Mouse (Mus musculus) midbrain, embryonic 11.5 days (tissue): ENCODE measurements around the gene Rgs3. TPM values are rescaled to one million over a fixed set of nuclear protein-coding genes. Genes with fewer than 3 reads are reported as not detected.

Experiments
- ATAC-seq: fragments of 200-750 bp; cut with Nextera tagmentation; 2 replicates; pipeline ENCODE4 v1.8.0; 2017; ENCODE audit warnings: moderate TSS enrichment, moderate library complexity; ENCODE audit not compliant: low FRiP score
- DNase-seq: peaks from one replicate; pipeline ENCODE4 v3.0.0; 2015; ENCODE audit warnings: low spot score; ENCODE audit errors: missing footprints
- H3K27ac ChIP-seq: fragments of 300-500 bp; sonication (generic); 2 replicates; pipeline ENCODE4 v1.5.1; 2014; ENCODE audit warnings: low read depth, low read length
- H3K27me3 ChIP-seq: fragments of 300-500 bp; sonication (generic); 2 replicates; pipeline ENCODE4 v1.6.1; 2014; ENCODE audit warnings: mild to moderate bottlenecking, low read length, moderate library complexity, mixed read lengths; ENCODE audit not compliant: control insufficient read depth, insufficient read depth
- H3K36me3 ChIP-seq: fragments of 300-500 bp; sonication (generic); 2 replicates; pipeline ENCODE4 v1.6.1; 2014; ENCODE audit warnings: mild to moderate bottlenecking, low read length, moderate library complexity, mixed read lengths; ENCODE audit not compliant: control insufficient read depth, insufficient read depth
- H3K4me1 ChIP-seq: fragments of 300-500 bp; sonication (generic); 2 replicates; pipeline ENCODE4 v1.6.1; 2014; ENCODE audit warnings: low read length; ENCODE audit not compliant: control insufficient read depth, insufficient read depth
- H3K4me2 ChIP-seq: fragments of 300-500 bp; sonication (generic); 2 replicates; pipeline ENCODE4 v1.6.1; 2014; ENCODE audit warnings: mild to moderate bottlenecking, moderate library complexity
- H3K4me3 ChIP-seq: fragments of 300-500 bp; sonication (generic); 2 replicates; pipeline ENCODE4 v1.5.1; 2014; ENCODE audit warnings: low read depth, low read length
- H3K9ac ChIP-seq: fragments of 300-500 bp; sonication (generic); 2 replicates; pipeline ENCODE4 v1.6.1; 2014; ENCODE audit warnings: low read length
- H3K9me3 ChIP-seq: fragments of 300-500 bp; sonication (generic); 2 replicates; pipeline ENCODE4 v1.6.1; 2016; ENCODE audit warnings: low read length; ENCODE audit not compliant: control insufficient read depth
- WGBS: fragments of 180-500 bp; shearing (Covaris S2); extraction: QIAGEN DNeasy Blood & Tissue Kit; methylation state at CpG from one replicate; pipeline ENCODE4 v1.1.7; 2014; 5-methylcytosine and 5-hydroxymethylcytosine counted together
- polyA plus RNA-seq: library from polyadenylated mRNA; unstranded; fragments of >200 nt; fragmentation: Nextera tagmentation; extraction: Ambion mirVana; gene quantifications from 2 replicates; pipeline ENCODE4 v1.2.1, GENCODE M21; 2014

Gene Rgs3
- polyA plus RNA-seq, 1 experiment from 2014 or later, result 23.9 TPM

DNA sequence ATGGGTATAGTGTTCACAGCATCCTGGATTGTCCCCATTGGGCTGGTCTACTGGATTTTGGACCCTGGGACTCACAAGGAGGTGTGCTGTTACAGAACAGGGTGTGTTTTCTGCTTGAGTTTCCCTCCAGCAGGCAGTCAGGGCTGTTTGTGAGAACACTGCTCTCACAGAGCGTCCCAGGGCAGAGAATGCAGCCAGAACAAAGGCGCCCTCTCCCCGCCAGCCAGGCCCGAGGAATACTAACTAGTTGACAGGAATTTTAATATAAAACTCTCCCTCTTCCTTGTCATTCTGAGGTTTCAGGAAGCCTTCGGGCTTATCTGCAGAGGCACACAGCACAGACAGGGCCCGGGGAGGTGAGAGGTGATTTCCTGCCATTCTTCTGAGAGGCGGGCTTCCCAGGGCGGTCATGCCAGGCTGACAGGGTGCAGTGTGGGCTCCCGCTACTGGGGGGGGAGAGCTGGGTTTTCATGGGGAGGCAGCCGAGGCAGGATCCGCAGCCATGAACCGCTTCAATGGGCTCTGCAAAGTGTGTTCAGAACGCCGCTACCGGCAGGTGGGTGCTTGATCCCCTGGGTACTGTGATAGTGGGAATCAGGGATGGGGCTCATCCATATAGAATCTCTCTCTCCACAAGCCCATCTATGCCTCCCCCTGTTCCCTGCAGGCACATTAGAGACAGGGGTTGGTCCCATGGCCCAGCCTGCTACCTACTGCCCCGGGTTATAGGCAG is 59.8 kb downstream of the Rgs3 start:
- Histone ChIP-seq H3K9ac (peak overlapping the region; percentile 67), H3K4me3 (peak overlapping the region; percentile 11; the same call in 1 of the 2 replicates), H3K9me3 (no peaks in the 10 kb centered on the region), H3K4me1 (peaks cover 22% of the 10 kb centered on the region), H3K4me2 (peak overlapping the region; percentile 35), H3K27me3 (no peaks in the 10 kb centered on the region), H3K27ac (peak overlapping the region; percentile 86), H3K36me3 (no peaks in the 10 kb centered on the region)
- ATAC-seq (peak; percentile 80), DNase-seq (peak; percentile 94)
- 24% methylated on average over 16 of the region's 16 CpGs for WGBS

DNA sequence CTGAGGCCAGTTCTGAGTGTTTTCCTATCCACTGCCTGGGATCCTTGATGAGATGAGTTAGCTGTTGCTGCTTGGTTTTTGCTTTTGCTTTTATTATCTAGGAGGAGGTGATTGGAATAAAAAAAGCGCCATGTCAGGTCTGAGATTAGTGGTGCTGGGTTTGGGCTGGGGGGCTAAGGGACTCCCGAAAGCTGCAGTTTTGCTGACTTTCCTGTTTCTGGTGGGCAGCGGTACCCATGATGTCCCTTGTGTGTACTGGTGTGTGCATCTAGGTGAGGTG is 60.3 kb downstream of the Rgs3 start:
- Histone ChIP-seq H3K4me2 (peak overlapping the region; percentile 35), H3K36me3 (no peaks in the 10 kb centered on the region), H3K9ac (peak overlapping the region; percentile 67), H3K4me3 (peak overlapping the region; percentile 11; the same call in 1 of the 2 replicates), H3K27me3 (no peaks in the 10 kb centered on the region), H3K9me3 (no peaks in the 10 kb centered on the region), H3K4me1 (peaks cover 27% of the 10 kb centered on the region), H3K27ac (peak overlapping the region; percentile 86; the same call in 1 of the 2 replicates)
- WGBS, result 93% methylated on average over 3 of the region's 3 CpGs
- DNase-seq (no peak), ATAC-seq (no peak)

DNA sequence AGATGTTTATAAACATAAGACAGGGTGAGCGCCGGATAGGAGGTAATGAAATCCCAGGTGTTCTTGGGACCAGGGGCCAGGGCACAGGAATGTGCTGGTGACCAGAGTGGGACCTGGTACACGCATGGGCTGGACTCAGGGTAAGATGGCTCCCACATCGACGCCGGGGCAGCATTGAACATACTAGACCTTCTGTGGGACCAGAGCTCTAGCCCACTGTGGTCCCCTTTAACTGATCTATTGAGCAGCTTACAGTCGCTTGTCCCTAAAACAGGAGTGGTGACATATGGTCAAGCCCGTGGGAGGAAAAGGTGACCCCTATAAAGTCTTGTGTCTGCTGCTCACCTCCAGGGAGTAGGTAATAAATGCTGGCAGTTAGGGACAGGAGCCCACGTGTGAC is 61.5 kb downstream of the Rgs3 start:
- Histone ChIP-seq H3K9me3 (no peaks in the 10 kb centered on the region), H3K4me1 (peaks cover 32% of the 10 kb centered on the region), H3K4me3 (no peak overlapping the region), H3K9ac (no peak overlapping the region), H3K36me3 (no peaks in the 10 kb centered on the region), H3K27ac (no peak overlapping the region), H3K27me3 (no peaks in the 10 kb centered on the region), H3K4me2 (no peak overlapping the region)
- DNase-seq (peak; percentile 49), ATAC-seq (no peak)
- 92% methylated on average over 9 of the region's 9 CpGs for WGBS

DNA sequence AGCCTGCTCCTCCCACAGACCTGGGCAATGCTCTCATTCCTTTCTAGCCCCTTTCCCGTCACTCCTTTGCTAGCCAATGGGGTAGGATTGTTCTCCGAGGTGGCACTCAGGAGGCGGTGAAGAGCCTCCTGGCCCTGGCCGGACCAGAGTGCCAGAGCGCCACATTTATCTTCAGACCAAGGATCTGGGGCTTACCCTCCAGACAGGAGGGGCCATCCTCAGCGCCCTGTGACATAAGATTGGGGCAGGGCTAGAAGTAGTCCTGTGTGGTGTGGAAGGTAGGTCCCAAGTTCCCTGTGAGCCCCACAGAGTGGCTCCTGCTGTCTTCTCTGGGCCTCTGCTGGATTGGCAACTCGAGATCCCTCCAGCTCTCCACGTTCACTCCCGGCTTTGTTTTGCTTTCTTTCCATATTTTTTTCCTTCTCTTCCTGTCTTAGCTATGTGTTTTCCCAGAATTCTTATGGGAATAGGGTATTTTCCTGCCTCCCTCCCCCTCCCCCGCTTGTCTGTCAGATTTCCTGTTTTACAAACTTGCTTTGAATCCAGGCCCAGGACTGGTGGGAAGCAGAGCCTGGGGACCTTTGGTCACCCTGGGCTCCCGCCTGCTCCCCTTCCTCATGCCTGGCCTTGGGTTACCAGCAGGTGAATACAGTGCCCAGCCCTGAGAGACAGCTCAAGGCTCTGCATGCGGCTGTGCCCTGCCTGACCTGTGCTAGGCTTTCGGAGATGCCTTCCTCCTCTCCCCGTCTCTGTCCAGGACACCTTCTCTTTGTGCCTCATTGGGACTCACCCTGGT is 62.4 kb downstream of the Rgs3 start:
- Histone ChIP-seq H3K4me1 (peaks cover 32% of the 10 kb centered on the region), H3K27me3 (no peaks in the 10 kb centered on the region), H3K36me3 (no peaks in the 10 kb centered on the region), H3K9me3 (no peaks in the 10 kb centered on the region), H3K4me2 (no peak overlapping the region), H3K27ac (no peak overlapping the region), H3K4me3 (no peak overlapping the region), H3K9ac (no peak overlapping the region)
- 79% methylated on average over 14 of the region's 14 CpGs for whole genome bisulfite sequencing
- ATAC-seq (no peak), DNase-seq (peak; percentile 80)

DNA sequence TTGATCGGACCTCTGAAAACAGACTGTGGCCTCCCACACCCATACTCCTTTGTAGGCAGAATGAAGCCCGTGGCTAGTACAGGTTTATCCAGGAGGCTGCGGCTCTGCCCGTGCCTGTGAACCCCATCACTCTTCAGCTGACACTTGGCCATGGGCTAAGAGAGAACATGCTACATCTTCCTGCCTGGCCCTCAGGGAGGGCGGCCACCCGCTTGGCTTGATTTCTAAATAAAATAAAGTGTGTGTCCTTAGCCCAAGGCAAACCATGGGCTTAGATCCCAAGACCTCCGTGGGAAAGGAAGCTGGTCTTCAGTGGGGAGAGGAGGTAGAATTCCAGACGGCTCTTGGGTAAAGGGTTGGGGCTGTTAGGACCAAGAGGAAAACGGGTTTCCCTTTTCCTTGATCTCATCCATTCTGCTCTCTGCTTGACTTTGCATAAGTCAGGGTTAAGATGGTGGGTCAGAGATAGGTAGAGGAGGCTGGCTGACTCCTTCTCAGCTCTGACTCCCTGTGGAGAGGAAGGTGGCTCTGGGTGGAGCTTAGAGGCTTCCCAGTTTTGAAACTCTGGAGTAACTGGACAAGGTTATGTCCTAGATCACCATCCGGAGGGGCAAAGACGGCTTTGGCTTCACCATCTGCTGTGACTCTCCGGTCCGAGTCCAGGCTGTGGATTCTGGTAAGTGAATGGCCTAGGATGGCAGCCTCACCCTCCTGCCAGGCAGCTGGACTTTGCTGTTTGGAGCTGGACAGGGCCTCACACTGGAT is 63.8 kb downstream of the Rgs3 start:
- DNase-seq (peak; percentile 81), ATAC-seq (no peak)
- Histone ChIP-seq H3K27ac (no peak overlapping the region), H3K4me2 (no peak overlapping the region), H3K9ac (no peak overlapping the region), H3K9me3 (no peaks in the 10 kb centered on the region), H3K4me1 (peaks cover 27% of the 10 kb centered on the region), H3K36me3 (no peaks in the 10 kb centered on the region), H3K4me3 (no peak overlapping the region), H3K27me3 (no peaks in the 10 kb centered on the region)
- WGBS, result 86% methylated on average over 13 of the region's 13 CpGs

DNA sequence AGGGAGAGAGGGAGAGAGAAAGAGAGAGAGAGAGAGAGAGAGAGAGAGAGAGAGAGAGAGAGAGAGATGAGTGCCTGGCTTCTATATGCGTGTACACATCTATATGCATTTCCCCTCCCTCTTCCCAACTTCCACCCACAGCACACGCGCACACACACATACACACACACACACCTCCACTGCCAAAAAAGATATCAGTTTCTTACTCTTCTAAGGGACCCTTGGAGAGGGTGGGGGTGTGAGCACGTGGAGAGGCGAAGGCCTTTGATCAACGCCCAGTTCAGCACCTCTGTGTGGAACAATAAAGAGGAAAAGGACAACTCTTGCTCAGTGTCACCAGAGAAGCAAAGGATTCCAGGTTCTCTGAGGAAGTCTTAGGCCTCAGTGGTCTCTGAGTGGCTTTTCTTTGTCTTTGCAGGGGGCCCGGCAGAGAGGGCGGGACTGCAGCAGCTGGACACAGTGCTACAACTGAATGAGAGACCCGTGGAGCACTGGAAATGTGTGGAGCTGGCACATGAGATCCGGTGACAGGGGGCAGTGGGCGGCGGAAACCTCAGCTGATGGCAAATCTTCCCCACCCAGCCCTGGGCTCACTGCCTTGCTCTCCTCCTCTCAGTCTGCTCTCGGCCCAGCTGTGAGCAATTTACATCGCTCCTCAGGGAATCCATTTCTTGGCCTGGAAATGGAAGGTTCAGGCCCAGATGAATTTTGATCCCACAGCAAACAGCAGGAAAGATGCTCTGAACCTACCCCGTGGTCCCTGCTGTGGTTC is 65.2 kb downstream of the Rgs3 start:
- peaks cover 17% of the 10 kb centered on the region for H3K4me1 ChIP-seq
- H3K27me3 ChIP-seq, result no peaks in the 10 kb centered on the region
- peak overlapping the region; percentile 63 for H3K27ac ChIP-seq
- DNase-seq (peak; percentile 88), ATAC-seq (peak; percentile 36; the same call in 1 of the 2 replicates)
- no peak overlapping the region for H3K4me2 ChIP-seq
- peak overlapping the region; percentile 33 for H3K9ac ChIP-seq
- H3K4me3 ChIP-seq, result no peak overlapping the region
- 34% methylated on average over 15 of the region's 15 CpGs for WGBS
- no peaks in the 10 kb centered on the region for H3K36me3 ChIP-seq
- H3K9me3 ChIP-seq, result no peaks in the 10 kb centered on the region

DNA sequence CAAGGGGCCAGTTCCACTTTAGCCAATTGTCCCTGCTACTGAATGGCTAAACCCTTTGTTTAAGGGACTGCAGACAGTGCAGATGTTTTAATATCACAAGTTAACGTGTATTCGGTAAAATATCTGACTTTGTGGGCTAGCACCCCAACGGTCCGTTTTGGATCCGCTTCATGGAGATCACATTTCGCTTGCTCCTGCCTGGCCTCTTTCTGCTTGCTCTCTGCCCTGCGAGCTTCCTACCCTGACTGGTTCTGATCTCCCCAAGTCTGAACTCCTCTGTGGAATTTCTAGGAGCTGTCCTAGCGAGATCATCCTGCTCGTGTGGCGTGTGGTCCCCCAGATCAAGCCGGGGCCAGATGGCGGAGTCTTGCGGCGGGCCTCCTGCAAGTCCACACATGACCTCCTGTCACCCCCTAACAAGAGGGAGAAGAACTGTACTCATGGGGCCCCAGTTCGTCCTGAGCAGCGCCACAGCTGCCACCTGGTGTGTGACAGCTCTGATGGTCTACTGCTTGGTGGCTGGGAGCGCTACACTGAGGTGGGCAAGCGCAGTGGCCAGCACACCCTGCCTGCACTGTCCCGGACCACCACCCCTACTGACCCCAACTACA is 65.9 kb downstream of the Rgs3 start:
- 80% methylated on average over 19 of the region's 19 CpGs for WGBS
- no peak for DNase-seq

DNA sequence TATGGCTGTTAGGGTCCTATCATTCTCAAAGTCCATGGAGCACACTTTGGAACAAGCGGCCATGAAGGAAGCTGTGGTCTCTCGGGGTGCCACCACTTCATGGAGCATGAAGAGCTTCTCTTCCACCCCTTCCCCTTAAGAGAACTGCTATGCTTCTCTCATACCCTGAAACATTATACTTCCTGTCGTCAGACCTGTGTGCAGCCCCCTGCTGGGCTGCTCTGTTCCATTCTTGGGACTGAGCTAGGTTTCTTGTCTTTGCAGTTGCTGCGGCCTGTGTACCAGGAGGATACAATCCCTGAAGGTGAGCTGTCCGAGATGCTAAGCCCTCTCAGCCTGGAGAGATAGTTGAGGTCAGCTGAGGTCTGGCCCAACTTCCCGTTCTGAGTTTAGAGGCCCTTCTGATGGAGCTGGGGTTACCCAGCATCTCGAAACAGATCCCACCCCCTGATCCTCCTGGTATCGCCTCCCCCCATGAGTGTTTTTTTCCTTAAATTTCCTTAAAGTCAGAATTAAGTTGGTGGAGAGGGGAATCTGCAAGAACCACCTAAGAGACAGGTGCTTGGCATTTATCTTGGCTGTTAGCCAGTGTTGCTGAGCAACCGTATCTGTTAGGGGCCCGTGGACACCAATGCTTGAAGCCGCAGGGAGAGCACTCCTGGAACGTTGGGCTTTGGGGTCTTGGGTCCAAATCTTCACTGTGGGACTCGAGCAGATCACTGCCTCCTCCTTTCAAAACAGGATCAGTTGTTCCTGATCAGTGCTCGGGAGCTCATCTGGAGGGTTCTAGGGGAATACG is 66.8 kb downstream of the Rgs3 start:
- Histone ChIP-seq H3K4me2 (no peak overlapping the region), H3K4me1 (peaks cover 15% of the 10 kb centered on the region), H3K4me3 (no peak overlapping the region), H3K27me3 (no peaks in the 10 kb centered on the region), H3K36me3 (no peaks in the 10 kb centered on the region), H3K9ac (no peak overlapping the region), H3K9me3 (no peaks in the 10 kb centered on the region), H3K27ac (no peak overlapping the region)
- WGBS, result 81% methylated on average over 15 of the region's 15 CpGs
- DNase-seq, result peak; percentile 80
- no peak for ATAC-seq

More for the DNA sequence above, 65.9 kb downstream of the Rgs3 start:
- Histone ChIP-seq H3K9ac (peak overlapping the region; percentile 33), H3K4me3 (no peak overlapping the region), H3K27ac (peak overlapping the region; percentile 63), H3K27me3 (no peaks in the 10 kb centered on the region), H3K4me2 (no peak overlapping the region), H3K36me3 (no peaks in the 10 kb centered on the region), H3K9me3 (no peaks in the 10 kb centered on the region), H3K4me1 (peaks cover 15% of the 10 kb centered on the region)
- ATAC-seq, result no peak
